In genomic region chr15:20135893-20136570, GRCm38 (mm10) we compare ENCODE assay signal across 15 mouse cellular contexts.
DNase-seq lines count a peak whose midpoint lies in the region; ATAC-seq and TF ChIP-seq lines count a peak whose summit lies in the region.
"Had no signal": no experiment of that assay in that cellular context is flagged by ENCODE, and none has a peak within 500 bp of the region (broad histone marks: within the 10 kb centered on the region; RNA-seq: fewer than 3 reads in every experiment).

No protein-coding gene starts in this region.

- DNase-seq in cerebellum, postnatal 14 days = peak; percentile 26 to 51
- no peak for DNase-seq in cerebellum, adult 9-11 months
- peak; percentile 39 for DNase-seq in hindbrain, postnatal 0 days (ENCODE audit: low spot score)
- DNase-seq in left cerebral cortex, postnatal 4 days = peak; percentile 17
- no peak for DNase-seq in left cerebral cortex, adult 11 months (ENCODE audit: low spot score)
- DNase-seq in Muller cell, postnatal 12 days (ENCODE audit: inconsistent ontology term) = peak; percentile 65
- no peak for DNase-seq in spleen, postnatal 4 days (ENCODE audit: low spot score in 2 of 2)
- DNase-seq: lung, embryonic 14.5 days; lung, postnatal 4 days; spleen, adult 18-20 months had no signal

- intact Hi-C loops in left cerebral cortex, postnatal 4 days (cut with DNase I) = no loop called here

- H3K27me3 ChIP-seq in hindbrain, postnatal 0 days (ENCODE audit: insufficient read depth, low read length) = no peaks in the 10 kb centered on the region
- H3K27me3 ChIP-seq in hindbrain, embryonic 13.5 days = no peaks in the 10 kb centered on the region
- H3K27me3 ChIP-seq: embryonic facial prominence, embryonic 13.5 days; liver, embryonic 12.5 days; midbrain, embryonic 12.5 days; stomach, embryonic 15.5 days had no signal

- no peak overlapping the region for H3K9ac ChIP-seq in hindbrain, postnatal 0 days (replicated peaks; ENCODE audit: low read length)
- no peak overlapping the region for H3K9ac ChIP-seq in hindbrain, embryonic 13.5 days
- H3K9ac ChIP-seq: embryonic facial prominence, embryonic 13.5 days; liver, embryonic 12.5 days; lung, embryonic 14.5 days; midbrain, embryonic 12.5 days; stomach, embryonic 15.5 days had no signal

- peak; percentile 56 for TF ChIP-seq CTCF in hindbrain, postnatal 0 days (IDR thresholded peaks at IDR 0.05; ENCODE audit: low read depth)

- H3K4me2 ChIP-seq in hindbrain, postnatal 0 days (ENCODE audit: low read depth, low read length) = no peak overlapping the region
- H3K4me2 ChIP-seq in hindbrain, embryonic 13.5 days = no peak overlapping the region
- H3K4me2 ChIP-seq: embryonic facial prominence, embryonic 13.5 days; liver, embryonic 12.5 days; lung, embryonic 14.5 days; midbrain, embryonic 12.5 days; stomach, embryonic 15.5 days had no signal

- WGBS in hindbrain, postnatal 0 days = 45% methylated on average over 3 of the region's 3 CpGs
- 70% methylated on average over 3 of the region's 3 CpGs for whole genome bisulfite sequencing in hindbrain, embryonic 13.5 days

- no peak overlapping the region for H3K4me3 ChIP-seq in hindbrain, postnatal 0 days (ENCODE audit: low read length)
- no peak overlapping the region for H3K4me3 ChIP-seq in hindbrain, embryonic 13.5 days
- H3K4me3 ChIP-seq: embryonic facial prominence, embryonic 13.5 days; liver, embryonic 12.5 days; midbrain, embryonic 12.5 days; stomach, embryonic 15.5 days had no signal

- no peak overlapping the region for H3K27ac ChIP-seq in hindbrain, postnatal 0 days
- H3K27ac ChIP-seq in hindbrain, embryonic 13.5 days = no peak overlapping the region
- H3K27ac ChIP-seq: embryonic facial prominence, embryonic 13.5 days; liver, embryonic 12.5 days; midbrain, embryonic 12.5 days; stomach, embryonic 15.5 days had no signal

- no peaks in the 10 kb centered on the region for H3K36me3 ChIP-seq in hindbrain, postnatal 0 days (ENCODE audit: insufficient read depth, low read length)
- no peaks in the 10 kb centered on the region for H3K36me3 ChIP-seq in hindbrain, embryonic 13.5 days
- H3K36me3 ChIP-seq: embryonic facial prominence, embryonic 13.5 days; liver, embryonic 12.5 days; midbrain, embryonic 12.5 days; stomach, embryonic 15.5 days had no signal

- peak; percentile 53; the same call in 1 of the 2 replicates for ATAC-seq in hindbrain, postnatal 0 days
- no peak for ATAC-seq in hindbrain, embryonic 13.5 days (ENCODE audit: low FRiP score)
- ATAC-seq: liver, embryonic 12.5 days had no signal

- H3K9me3 ChIP-seq in hindbrain, postnatal 0 days (ENCODE audit: low read length) = no peaks in the 10 kb centered on the region
- no peaks in the 10 kb centered on the region for H3K9me3 ChIP-seq in hindbrain, embryonic 13.5 days
- H3K9me3 ChIP-seq: embryonic facial prominence, embryonic 13.5 days; liver, embryonic 12.5 days; midbrain, embryonic 12.5 days; stomach, embryonic 15.5 days had no signal

- no peaks in the 10 kb centered on the region for H3K4me1 ChIP-seq in hindbrain, postnatal 0 days (ENCODE audit: insufficient read depth, low read length)
- no peaks in the 10 kb centered on the region for H3K4me1 ChIP-seq in hindbrain, embryonic 13.5 days (replicated peaks)
- H3K4me1 ChIP-seq: embryonic facial prominence, embryonic 13.5 days; liver, embryonic 12.5 days; midbrain, embryonic 12.5 days; stomach, embryonic 15.5 days had no signal

Comparison
In these comparisons a context has a peak if more than half of its experiments do, and no peak if none do; other contexts are left out.
1. DNase-seq: peak in cerebellum, postnatal 14 days (2 of 2), hindbrain, postnatal 0 days (single experiment), left cerebral cortex, postnatal 4 days (single experiment) and Muller cell, postnatal 12 days (single experiment); none in cerebellum, adult 9-11 months (single experiment), left cerebral cortex, adult 11 months (single experiment) and spleen, postnatal 4 days (0 of 2).